Mouse (Mus musculus) forebrain, embryonic 13.5 days (tissue): ENCODE data around the gene 4921517D22Rik. TPM values are rescaled to one million over a fixed set of nuclear protein-coding genes. Genes with fewer than 3 reads are reported as not detected.

Source experiments
- polyA plus RNA-seq: library from polyadenylated mRNA; unstranded; fragments of >200 nt; fragmentation: Nextera tagmentation; extraction: Ambion mirVana; gene quantifications from 2 replicates; pipeline ENCODE4 v1.2.1, GENCODE M21; 2015

Gene 4921517D22Rik
- polyA plus RNA-seq, 1 experiment from 2014 or later: not detected

Other genes starting within 250 kb of the 4921517D22Rik start
- 30.1 and 35.7 TPM in 2 replicates for gene Agtpbp1, start 108.9 kb downstream of the 4921517D22Rik start, polyA plus RNA-seq
- gene Naa35, start 108.8 kb downstream of the 4921517D22Rik start, polyA plus RNA-seq: 156 and 179 TPM in 2 replicates
- gene Golm1, start 18.3 kb downstream of the 4921517D22Rik start, polyA plus RNA-seq: 76.4 and 80.6 TPM in 2 replicates
- 0.05 TPM in 1 of 2 replicates, not detected in the other for gene Spata31d1a, start 16.2 kb upstream of the 4921517D22Rik start, polyA plus RNA-seq
- gene Spata31d1b, start 18.2 kb upstream of the 4921517D22Rik start, polyA plus RNA-seq: not detected in 2 replicates
- gene Spata31d1d, start 37.6 kb upstream of the 4921517D22Rik start, polyA plus RNA-seq: not detected in 2 replicates
- not detected in 2 replicates for gene 1700014D04Rik, start 52.6 kb upstream of the 4921517D22Rik start, polyA plus RNA-seq
- 115 and 119 TPM in 2 replicates for gene Isca1, start 75.7 kb upstream of the 4921517D22Rik start, polyA plus RNA-seq
- gene Gm49354, start 88.1 kb upstream of the 4921517D22Rik start, polyA plus RNA-seq: not detected in 2 replicates
- gene Tut7, start 129.0 kb upstream of the 4921517D22Rik start, polyA plus RNA-seq: 48.2 and 56.5 TPM in 2 replicates